Mouse (Mus musculus): ENCODE measurements around the gene Nipal1.

Gene Nipal1

GRCm38 (mm10) chr5:72665281-72665680 is 17.7 kb downstream of the Nipal1 start:
- DNase-seq (ENCODE audit: inconsistent ontology term): peak; percentile 22

GRCm38 (mm10) chr5:72666428-72666827 is 18.8 kb downstream of the Nipal1 start:
- no peak for DNase-seq (ENCODE audit: inconsistent ontology term)

GRCm38 (mm10) chr5:72668351-72668750 is 20.8 kb downstream of the Nipal1 start:
- no peak for DNase-seq (ENCODE audit: inconsistent ontology term)

- DNase-seq (ENCODE audit: inconsistent ontology term): no peak
Measured at GRCm38 (mm10) chr5:72671017-72671699, 23.6 kb downstream of the Nipal1 start.

GRCm38 (mm10) chr5:72674994-72675542 is 27.5 kb downstream of the Nipal1 start:
- DNase-seq (ENCODE audit: inconsistent ontology term): no peak

- DNase-seq (ENCODE audit: inconsistent ontology term): no peak
Measured at GRCm38 (mm10) chr5:72681451-72681850, 33.9 kb downstream of the Nipal1 start.

GRCm38 (mm10) chr5:72689556-72689955 is 42.0 kb downstream of the Nipal1 start:
- DNase-seq (ENCODE audit: inconsistent ontology term): no peak

- no peak for DNase-seq (ENCODE audit: inconsistent ontology term)
Measured at GRCm38 (mm10) chr5:72690516-72690915, 42.9 kb downstream of the Nipal1 start.

GRCm38 (mm10) chr5:72694684-72695083 is 47.1 kb downstream of the Nipal1 start:
- DNase-seq (ENCODE audit: inconsistent ontology term): no peak

GRCm38 (mm10) chr5:72696491-72696890 is 48.9 kb downstream of the Nipal1 start:
- DNase-seq (ENCODE audit: inconsistent ontology term): no peak

- DNase-seq (ENCODE audit: inconsistent ontology term): no peak
Measured at GRCm38 (mm10) chr5:72698343-72698742, 50.7 kb downstream of the Nipal1 start.

- DNase-seq (ENCODE audit: inconsistent ontology term): no peak
Measured at GRCm38 (mm10) chr5:72698818-72699499, 51.4 kb downstream of the Nipal1 start.

- no peak for DNase-seq (ENCODE audit: inconsistent ontology term)
Measured at GRCm38 (mm10) chr5:72699500-72699818, 51.9 kb downstream of the Nipal1 start.

GRCm38 (mm10) chr5:72702202-72702601 is 54.6 kb downstream of the Nipal1 start:
- no peak for DNase-seq (ENCODE audit: inconsistent ontology term)

GRCm38 (mm10) chr5:72706095-72706494 is 58.5 kb downstream of the Nipal1 start:
- no peak for DNase-seq (ENCODE audit: inconsistent ontology term)

GRCm38 (mm10) chr5:72706722-72707121 is 59.1 kb downstream of the Nipal1 start:
- no peak for DNase-seq (ENCODE audit: inconsistent ontology term)

GRCm38 (mm10) chr5:72709451-72709850 is 61.9 kb downstream of the Nipal1 start:
- DNase-seq (ENCODE audit: inconsistent ontology term): peak; percentile 17

GRCm38 (mm10) chr5:72709976-72710375 is 62.4 kb downstream of the Nipal1 start:
- no peak for DNase-seq (ENCODE audit: inconsistent ontology term)

- DNase-seq (ENCODE audit: inconsistent ontology term): peak; percentile 37
Measured at GRCm38 (mm10) chr5:72710572-72711278, 63.1 kb downstream of the Nipal1 start.

GRCm38 (mm10) chr5:72720587-72720986 is 73.0 kb downstream of the Nipal1 start:
- no peak for DNase-seq (ENCODE audit: inconsistent ontology term)

Measured in Muller cell, postnatal 12 days (primary cell).